Mouse (Mus musculus): Measurements from ENCODE around the gene Il3.

DNA sequence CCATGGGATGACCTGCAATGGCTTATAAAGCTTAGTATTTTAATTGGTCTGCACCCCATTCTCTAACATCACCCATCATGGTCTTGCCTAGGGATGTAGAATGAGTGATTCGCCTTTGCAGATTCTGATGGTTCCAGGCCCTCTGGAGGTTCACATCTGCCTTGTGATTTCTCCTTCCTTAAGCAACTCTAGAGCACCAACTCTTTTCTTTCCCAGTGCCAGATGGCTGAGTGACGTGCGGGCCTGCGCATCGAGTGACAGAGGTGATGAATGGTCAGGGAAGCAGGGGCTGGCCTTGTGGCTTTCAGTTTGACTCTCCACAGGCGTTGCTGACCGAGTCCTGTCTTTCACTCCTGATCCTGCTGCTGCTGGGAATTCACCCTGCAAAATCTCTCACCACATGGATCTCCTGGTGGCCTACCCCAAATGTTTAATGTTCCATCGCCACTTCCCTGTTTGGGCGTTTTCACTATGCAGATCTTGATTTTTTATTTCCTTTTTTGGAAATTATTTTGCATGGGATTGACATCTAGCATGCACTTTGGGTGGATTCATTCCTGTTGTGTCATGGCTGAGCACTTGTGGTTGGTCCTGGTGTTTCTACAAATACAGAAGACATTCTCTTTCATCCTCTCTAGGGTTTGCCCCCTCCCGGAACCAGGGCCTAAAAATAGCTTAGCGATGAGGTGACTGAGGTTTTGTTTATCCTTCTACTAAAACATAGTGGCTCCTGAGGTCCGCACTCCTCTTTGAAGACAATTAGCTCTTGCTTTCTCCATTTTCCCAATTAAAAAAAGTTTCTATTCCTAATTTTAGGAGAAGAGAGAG, 27.1 kb upstream of the Il3 start:
- TF ChIP-seq CTCF (IDR thresholded peaks at IDR 0.05): no peak
- no peak for TF ChIP-seq EP300 (IDR thresholded peaks at IDR 0.05)
